Mouse (Mus musculus): ENCODE results near the gene Tmem132a. TPM values are rescaled to one million over a fixed set of nuclear protein-coding genes. Genes with fewer than 3 reads are reported as not detected.

The Tmem132a gene
- polyA plus RNA-seq, 1 experiment from 2014 or later, result 51.5 TPM

DNA sequence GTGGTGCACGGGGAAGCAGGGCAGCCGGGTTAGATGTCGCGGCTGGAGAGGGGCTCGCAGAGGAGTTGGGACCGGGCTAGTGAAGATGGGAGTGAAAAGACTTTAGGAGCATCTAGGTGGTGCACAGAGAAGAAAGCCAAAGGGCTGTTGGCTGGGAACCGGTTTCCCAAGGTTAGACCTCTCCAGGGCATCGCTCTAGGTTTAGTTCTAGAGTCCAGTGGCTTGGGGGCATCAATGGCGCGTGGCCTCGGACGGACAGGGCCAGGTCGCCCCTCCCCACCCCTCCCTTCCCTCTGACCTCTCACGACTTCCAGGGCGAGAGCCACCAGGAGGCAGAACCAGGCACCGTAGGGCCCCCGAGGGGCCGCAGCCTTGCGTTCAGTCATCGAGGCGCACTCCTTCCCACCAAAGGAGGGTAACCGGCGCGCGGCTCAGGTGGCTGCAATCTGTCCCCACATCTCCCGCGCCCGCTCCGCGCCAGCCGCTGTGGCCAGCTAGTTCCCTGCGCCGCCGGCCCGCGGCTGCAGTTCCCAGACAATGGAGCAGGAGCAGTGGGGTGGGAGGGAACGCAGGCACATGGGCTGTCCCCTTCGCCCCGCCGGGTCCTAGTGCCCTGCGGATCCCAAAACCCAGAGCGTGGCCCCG is 377 bp downstream of the Tmem132a start:
- H3K4me1 ChIP-seq (ENCODE audit: control insufficient read depth, insufficient read depth, low read length), result peaks cover 7% of the 10 kb centered on the region

DNA sequence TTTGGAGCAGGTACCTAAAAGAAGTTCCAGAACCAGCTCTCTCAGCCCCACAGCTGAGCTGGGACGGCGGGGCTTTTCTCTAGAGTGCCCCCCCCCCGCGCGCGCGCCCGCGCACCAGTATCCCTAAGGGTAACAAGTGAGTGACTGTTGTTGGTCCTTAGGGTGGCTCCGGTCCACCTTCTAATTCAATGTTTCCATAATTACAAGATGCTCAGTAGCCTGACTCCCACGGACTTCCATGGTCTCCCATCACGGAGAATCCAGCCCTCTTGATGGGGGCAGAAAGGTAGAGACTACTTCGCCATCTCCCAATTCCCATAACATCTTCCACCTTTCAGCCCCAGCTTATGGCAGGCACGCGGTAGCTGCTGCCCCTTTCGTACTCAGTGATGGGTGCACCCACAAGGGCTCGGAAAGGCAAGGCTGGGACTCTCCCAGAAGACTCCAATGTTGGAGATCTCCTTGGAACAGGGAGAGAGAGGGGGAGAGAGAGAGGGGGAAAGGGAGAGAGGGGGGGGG is 1.1 kb downstream of the Tmem132a start:
- peaks cover 22% of the 10 kb centered on the region for H3K36me3 ChIP-seq (replicated peaks; ENCODE audit: control insufficient read depth, insufficient read depth, low read depth, low read length)
- under 1% methylated on average over 17 of the region's 17 CpGs for WGBS
- DNase-seq (ENCODE audit: low spot score), result peak; percentile 43
- no peaks in the 10 kb centered on the region for H3K9me3 ChIP-seq (replicated peaks; ENCODE audit: control insufficient read depth, low read length)
- peak overlapping the region; percentile 97 for H3K9ac ChIP-seq (replicated peaks; ENCODE audit: low read length)
- peaks cover 7% of the 10 kb centered on the region for H3K4me1 ChIP-seq (ENCODE audit: control insufficient read depth, insufficient read depth, low read length)
- H3K4me3 ChIP-seq (ENCODE audit: low read depth, low read length), result peak overlapping the region; percentile 89
- no peaks in the 10 kb centered on the region for H3K27me3 ChIP-seq (ENCODE audit: control insufficient read depth, insufficient read depth, low read length)
- no peak for ATAC-seq (replicated peaks; ENCODE audit: insufficient number of reproducible peaks, low FRiP score, low TSS enrichment, low read depth)
- H3K4me2 ChIP-seq (ENCODE audit: low read depth, low read length), result peak overlapping the region; percentile 86
- peak overlapping the region; percentile 91; the same call in 1 of the 2 replicates for H3K27ac ChIP-seq (replicated peaks; ENCODE audit: low read depth, low read length)

More for the DNA sequence above, 377 bp downstream of the Tmem132a start:
- peak overlapping the region; percentile 97 for H3K9ac ChIP-seq (replicated peaks; ENCODE audit: low read length)
- H3K4me3 ChIP-seq (ENCODE audit: low read depth, low read length), result peak overlapping the region; percentile 89
- peak overlapping the region; percentile 91 for H3K27ac ChIP-seq (replicated peaks; ENCODE audit: low read depth, low read length)
- no peaks in the 10 kb centered on the region for H3K9me3 ChIP-seq (replicated peaks; ENCODE audit: control insufficient read depth, low read length)
- peak overlapping the region; percentile 86 for H3K4me2 ChIP-seq (ENCODE audit: low read depth, low read length)
- DNase-seq (ENCODE audit: low spot score) (peak; percentile 93), ATAC-seq (replicated peaks; ENCODE audit: insufficient number of reproducible peaks, low FRiP score, low TSS enrichment, low read depth) (peak; percentile 93)
- WGBS, result 0% methylated on average over 39 of the region's 43 CpGs
- peaks cover 23% of the 10 kb centered on the region for H3K36me3 ChIP-seq (replicated peaks; ENCODE audit: control insufficient read depth, insufficient read depth, low read depth, low read length)
- H3K27me3 ChIP-seq (ENCODE audit: control insufficient read depth, insufficient read depth, low read length), result no peaks in the 10 kb centered on the region

GRCm38 (mm10) chr19:10867946-10868622 is 1.7 kb downstream of the Tmem132a start:
- Histone ChIP-seq H3K27ac (replicated peaks; ENCODE audit: low read depth, low read length) (no peak overlapping the region), H3K4me3 (ENCODE audit: low read depth, low read length) (peak overlapping the region; percentile 89), H3K9ac (replicated peaks; ENCODE audit: low read length) (peak overlapping the region; percentile 97), H3K27me3 (ENCODE audit: control insufficient read depth, insufficient read depth, low read length) (no peaks in the 10 kb centered on the region), H3K4me2 (ENCODE audit: low read depth, low read length) (peak overlapping the region; percentile 86), H3K4me1 (ENCODE audit: control insufficient read depth, insufficient read depth, low read length) (peaks cover 7% of the 10 kb centered on the region), H3K9me3 (replicated peaks; ENCODE audit: control insufficient read depth, low read length) (no peaks in the 10 kb centered on the region), H3K36me3 (replicated peaks; ENCODE audit: control insufficient read depth, insufficient read depth, low read depth, low read length) (peaks cover 21% of the 10 kb centered on the region)
- 25% methylated on average over 5 of the region's 5 CpGs for WGBS
- DNase-seq (ENCODE audit: low spot score) (peak; percentile 9), ATAC-seq (replicated peaks; ENCODE audit: insufficient number of reproducible peaks, low FRiP score, low TSS enrichment, low read depth) (no peak)

DNA sequence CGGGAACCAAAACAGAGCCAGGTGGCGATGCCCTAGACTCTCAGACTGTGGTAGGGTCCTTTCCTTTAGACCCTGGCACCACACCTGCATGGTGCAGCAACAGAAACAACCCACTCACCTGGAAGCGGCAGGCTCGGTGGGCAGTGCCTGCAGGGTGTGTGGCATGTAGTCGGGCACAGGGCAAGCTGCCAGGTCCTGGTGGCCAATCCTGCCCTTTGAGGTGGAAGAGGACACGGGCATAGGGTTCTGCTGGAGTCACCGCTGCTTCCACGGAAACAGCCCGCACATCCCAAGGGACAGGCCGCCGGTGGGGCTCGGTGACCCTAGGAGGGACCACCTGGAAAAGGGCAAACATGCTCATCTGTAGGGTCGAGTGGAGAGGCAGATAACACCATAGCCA is 3.4 kb downstream of the Tmem132a start:
- WGBS, result 94% methylated on average over 13 of the region's 13 CpGs
- Histone ChIP-seq H3K4me2 (ENCODE audit: low read depth, low read length) (no peak overlapping the region), H3K27ac (replicated peaks; ENCODE audit: low read depth, low read length) (no peak overlapping the region), H3K27me3 (ENCODE audit: control insufficient read depth, insufficient read depth, low read length) (no peaks in the 10 kb centered on the region), H3K4me1 (ENCODE audit: control insufficient read depth, insufficient read depth, low read length) (peaks cover 7% of the 10 kb centered on the region), H3K4me3 (ENCODE audit: low read depth, low read length) (no peak overlapping the region), H3K9me3 (replicated peaks; ENCODE audit: control insufficient read depth, low read length) (no peaks in the 10 kb centered on the region), H3K36me3 (replicated peaks; ENCODE audit: control insufficient read depth, insufficient read depth, low read depth, low read length) (peaks cover 37% of the 10 kb centered on the region), H3K9ac (replicated peaks; ENCODE audit: low read length) (no peak overlapping the region)
- DNase-seq (ENCODE audit: low spot score), result no peak
- ATAC-seq (replicated peaks; ENCODE audit: insufficient number of reproducible peaks, low FRiP score, low TSS enrichment, low read depth), result no peak

DNA sequence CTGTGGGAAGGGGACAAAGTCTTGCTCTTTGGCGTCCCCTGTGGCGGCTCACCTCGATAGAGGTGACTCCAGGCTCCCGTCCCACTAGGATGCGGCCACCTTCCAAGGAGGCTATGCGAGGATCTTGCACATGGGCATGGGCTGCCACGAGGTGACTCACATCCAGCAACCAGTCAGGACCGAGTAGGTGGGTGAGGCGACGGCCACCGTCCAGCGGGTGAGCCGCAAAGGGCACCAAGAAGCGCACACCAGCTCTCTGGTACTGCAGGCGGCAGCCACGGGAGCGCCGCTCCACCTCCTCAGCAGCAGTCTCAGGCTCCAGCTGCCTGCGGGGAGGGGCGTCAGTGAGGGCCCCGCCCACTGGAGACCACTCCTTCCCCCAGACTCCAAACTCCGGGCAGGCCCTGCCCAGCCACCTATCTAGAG is 9.7 kb downstream of the Tmem132a start:
- ATAC-seq (replicated peaks; ENCODE audit: insufficient number of reproducible peaks, low FRiP score, low TSS enrichment, low read depth) (0 out of 2 replicates have a peak, but pooled peaks have one; percentile 26), DNase-seq (ENCODE audit: low spot score) (peak; percentile 39)
- Histone ChIP-seq H3K4me3 (ENCODE audit: low read depth, low read length) (no peak overlapping the region), H3K4me1 (ENCODE audit: control insufficient read depth, insufficient read depth, low read length) (no peaks in the 10 kb centered on the region), H3K27ac (replicated peaks; ENCODE audit: low read depth, low read length) (no peak overlapping the region), H3K36me3 (replicated peaks; ENCODE audit: control insufficient read depth, insufficient read depth, low read depth, low read length) (peaks cover 45% of the 10 kb centered on the region), H3K9me3 (replicated peaks; ENCODE audit: control insufficient read depth, low read length) (no peaks in the 10 kb centered on the region), H3K4me2 (ENCODE audit: low read depth, low read length) (no peak overlapping the region), H3K9ac (replicated peaks; ENCODE audit: low read length) (no peak overlapping the region), H3K27me3 (ENCODE audit: control insufficient read depth, insufficient read depth, low read length) (no peaks in the 10 kb centered on the region)
- WGBS, result 49% methylated on average over 22 of the region's 22 CpGs

DNA sequence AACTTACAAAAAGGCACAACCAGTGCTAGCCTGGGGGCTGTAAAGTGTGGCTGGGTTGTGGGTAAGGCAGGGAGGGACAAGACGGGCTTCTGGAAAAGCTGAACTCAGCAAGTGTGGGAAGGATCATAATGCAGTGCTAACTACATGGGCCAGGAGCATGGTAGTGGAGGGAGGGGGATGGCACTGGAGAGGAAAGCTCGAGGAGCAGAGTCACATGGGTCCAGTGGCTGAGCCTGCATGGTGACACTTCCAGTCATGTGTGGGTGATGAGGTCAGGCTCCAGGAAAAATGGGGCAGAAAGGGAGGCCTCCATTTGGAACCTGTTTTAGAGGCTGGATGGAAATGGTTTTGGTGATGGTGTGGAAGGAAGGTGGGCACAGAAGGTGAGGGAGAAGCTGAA is 13.2 kb downstream of the Tmem132a start:
- Histone ChIP-seq H3K4me2 (ENCODE audit: low read depth, low read length) (no peak overlapping the region), H3K27me3 (ENCODE audit: control insufficient read depth, insufficient read depth, low read length) (no peaks in the 10 kb centered on the region), H3K27ac (replicated peaks; ENCODE audit: low read depth, low read length) (no peak overlapping the region), H3K4me1 (ENCODE audit: control insufficient read depth, insufficient read depth, low read length) (no peaks in the 10 kb centered on the region), H3K36me3 (replicated peaks; ENCODE audit: control insufficient read depth, insufficient read depth, low read depth, low read length) (peaks cover 19% of the 10 kb centered on the region), H3K4me3 (ENCODE audit: low read depth, low read length) (no peak overlapping the region), H3K9me3 (replicated peaks; ENCODE audit: control insufficient read depth, low read length) (no peaks in the 10 kb centered on the region), H3K9ac (replicated peaks; ENCODE audit: low read length) (no peak overlapping the region)
- no peak for DNase-seq (ENCODE audit: low spot score)
- no peak for ATAC-seq (replicated peaks; ENCODE audit: insufficient number of reproducible peaks, low FRiP score, low TSS enrichment, low read depth)
- WGBS, result 54% methylated on average over 2 of the region's 2 CpGs

DNA sequence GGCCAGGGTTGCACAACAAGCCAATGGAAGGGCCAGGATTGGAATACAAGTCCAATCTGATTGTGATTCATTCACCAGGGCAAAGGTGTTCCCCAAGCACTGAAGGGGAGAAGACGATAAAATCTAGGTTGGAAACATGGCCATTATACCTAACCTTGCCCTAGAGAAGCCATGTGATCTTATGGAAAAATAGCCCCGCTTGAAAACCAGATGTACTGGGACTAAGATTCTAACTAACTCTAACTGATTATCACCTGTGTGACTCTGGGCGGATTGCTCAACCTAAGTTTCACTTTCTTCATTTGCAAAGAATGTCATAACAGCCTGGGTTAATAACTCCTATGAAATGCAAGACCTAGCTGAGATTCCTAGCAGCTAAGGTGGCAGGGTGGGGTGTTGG is 14.3 kb downstream of the Tmem132a start:
- Histone ChIP-seq H3K4me2 (ENCODE audit: low read depth, low read length) (no peak overlapping the region), H3K36me3 (replicated peaks; ENCODE audit: control insufficient read depth, insufficient read depth, low read depth, low read length) (peaks cover 13% of the 10 kb centered on the region), H3K27me3 (ENCODE audit: control insufficient read depth, insufficient read depth, low read length) (no peaks in the 10 kb centered on the region), H3K4me1 (ENCODE audit: control insufficient read depth, insufficient read depth, low read length) (no peaks in the 10 kb centered on the region), H3K27ac (replicated peaks; ENCODE audit: low read depth, low read length) (no peak overlapping the region), H3K9me3 (replicated peaks; ENCODE audit: control insufficient read depth, low read length) (no peaks in the 10 kb centered on the region), H3K9ac (replicated peaks; ENCODE audit: low read length) (no peak overlapping the region), H3K4me3 (ENCODE audit: low read depth, low read length) (no peak overlapping the region)
- 77% methylated on average over 3 of the region's 3 CpGs for WGBS
- DNase-seq (ENCODE audit: low spot score) (no peak), ATAC-seq (replicated peaks; ENCODE audit: insufficient number of reproducible peaks, low FRiP score, low TSS enrichment, low read depth) (no peak)

Measured in embryonic facial prominence, embryonic 11.5 days (tissue).